Mouse (Mus musculus) cerebellum, postnatal 25 days (tissue): ENCODE data around the gene Ifna7.

Experiments
- DNase-seq, 2 experiments: peaks; one replicate each; pipeline ENCODE4 v3.0.0; 2021; ENCODE audit warnings: mixed read lengths in 2 of 2

Ifna7 gene

GRCm38 (mm10) chr4:88841438-88841911 lies 25.4 kb downstream of the Ifna7 start, which contains the start of gene Ifna4:
Ifna4 (plus strand) TSS chr4:88841861.
- no peak for DNase-seq

GRCm38 (mm10) chr4:88845334-88845733 lies 29.3 kb downstream of the Ifna7 start:
- no peak for DNase-seq

- no peak for DNase-seq
These were observed 33.7 kb downstream of the Ifna7 start, which contains the start of gene Ifna1 for GRCm38 (mm10) chr4:88849698-88850097. Ifna1 (plus strand) TSS chr4:88850087.

- DNase-seq: no peak
These were observed 35.2 kb downstream of the Ifna7 start for GRCm38 (mm10) chr4:88851026-88851763.

GRCm38 (mm10) chr4:88859214-88859613 lies 43.2 kb downstream of the Ifna7 start:
- no peak for DNase-seq

GRCm38 (mm10) chr4:88863309-88863708 lies 47.3 kb downstream of the Ifna7 start:
- no peak for DNase-seq

GRCm38 (mm10) chr4:88864599-88864998 lies 48.6 kb downstream of the Ifna7 start:
- no peak for DNase-seq

GRCm38 (mm10) chr4:88865011-88865569 lies 49.1 kb downstream of the Ifna7 start:
- DNase-seq: no peak
